Mouse (Mus musculus) liver, embryonic 14.5 days (tissue): ENCODE results near the gene Arid1a. TPM values are rescaled to one million over a fixed set of nuclear protein-coding genes. Genes with fewer than 3 reads are reported as not detected.

ENCODE experiments used
- ATAC-seq: fragments of 200-750 bp; cut with Nextera tagmentation; 2 replicates; pipeline ENCODE4 v1.8.0; 2017; ENCODE audit warnings: moderate number of reproducible peaks, mild to moderate bottlenecking, moderate library complexity; ENCODE audit not compliant: insufficient read depth
- DNase-seq, 3 experiments: peaks; one replicate each; pipeline ENCODE4 v3.0.0-alpha.2; 2012 to 2013; ENCODE audit warnings: low read depth in 3 of 3, low spot score in 3 of 3
- H3K27ac ChIP-seq: fragments of 300-500 bp; sonication (generic); 2 replicates; pipeline ENCODE4 v1.5.1; 2014; ENCODE audit warnings: moderate library complexity, mild to moderate bottlenecking, control low read depth, inconsistent platforms
- H3K27me3 ChIP-seq: fragments of 300-500 bp; sonication (generic); 2 replicates; pipeline ENCODE4 v1.6.1; 2014; ENCODE audit warnings: mild to moderate bottlenecking, low read length, moderate library complexity; ENCODE audit not compliant: control insufficient read depth, insufficient read depth
- H3K36me3 ChIP-seq: fragments of 300-500 bp; sonication (generic); replicated peaks from 2 replicates; pipeline ENCODE4 v1.6.1; 2014; ENCODE audit warnings: low read depth; ENCODE audit not compliant: control insufficient read depth, insufficient read depth
- H3K4me1 ChIP-seq, 2 experiments: fragments of 200-500 bp in 1 of 2; fragments of 300-500 bp in 1 of 2; sonication (generic) in 1 of 2; replicated peaks; 2 replicates each; pipeline ENCODE4 v1.6.1; 2012 to 2014; ENCODE audit warnings: antibody characterized with exemption in 1 of 2, inconsistent platforms in 1 of 2, low read length in 1 of 2; ENCODE audit not compliant: control insufficient read depth in 2 of 2, insufficient read depth in 2 of 2
- H3K4me2 ChIP-seq: fragments of 300-500 bp; sonication (generic); 2 replicates; pipeline ENCODE4 v1.6.1; 2014; ENCODE audit warnings: low read depth, mild to moderate bottlenecking, control low read depth, moderate library complexity
- H3K4me3 ChIP-seq, 2 experiments: fragments of 200-500 bp in 1 of 2; fragments of 300-500 bp in 1 of 2; sonication (generic) in 1 of 2; 2 replicates each; pipeline ENCODE4 v1.5.1; 2012 to 2014; ENCODE audit warnings: low read depth in 2 of 2, low read length in 2 of 2, mild to moderate bottlenecking in 2 of 2, control low read depth in 1 of 2, inconsistent platforms in 1 of 2, moderate library complexity in 1 of 2; ENCODE audit not compliant: insufficient read depth in 1 of 2
- H3K9ac ChIP-seq: fragments of 300-500 bp; sonication (generic); replicated peaks from 2 replicates; pipeline ENCODE4 v1.6.1; 2014; ENCODE audit warnings: mild to moderate bottlenecking, control low read depth, moderate library complexity
- H3K9me3 ChIP-seq: fragments of 300-500 bp; sonication (generic); 2 replicates; pipeline ENCODE4 v1.6.1; 2016; ENCODE audit warnings: low read length, mixed read lengths; ENCODE audit not compliant: control insufficient read depth
- CTCF ChIP-seq: IDR thresholded peaks from 2 replicates; pipeline ENCODE4 v1.5.1; 2016; ENCODE audit warnings: antibody characterized with exemption, low read depth, control low read depth
- EP300 ChIP-seq: IDR thresholded peaks from 2 replicates; pipeline ENCODE4 v1.6.1; 2016; ENCODE audit warnings: antibody characterized with exemption, low read depth
- WGBS: fragments of 180-500 bp; shearing (Covaris S2); extraction: QIAGEN DNeasy Blood & Tissue Kit; methylation state at CpG from one replicate; pipeline ENCODE4 v1.1.7; 2014; ENCODE audit not compliant: insufficient replicate concordance; 5-methylcytosine and 5-hydroxymethylcytosine counted together
- polyA plus RNA-seq, 2 experiments: library from polyadenylated mRNA; depleted of rRNA in 1 of 2; stranded (reverse) in 1 of 2; unstranded in 1 of 2; fragments of >200 nt; fragmentation: Nextera tagmentation in 1 of 2; extraction: Ambion mirVana in 1 of 2; gene quantifications; 2 replicates each; pipeline versions ENCODE4 v1.2.1 to v1.2.3; 2012 to 2014

The Arid1a gene
- polyA plus RNA-seq, 2 experiments, result 7.4 to 11.9 TPM

DNA sequence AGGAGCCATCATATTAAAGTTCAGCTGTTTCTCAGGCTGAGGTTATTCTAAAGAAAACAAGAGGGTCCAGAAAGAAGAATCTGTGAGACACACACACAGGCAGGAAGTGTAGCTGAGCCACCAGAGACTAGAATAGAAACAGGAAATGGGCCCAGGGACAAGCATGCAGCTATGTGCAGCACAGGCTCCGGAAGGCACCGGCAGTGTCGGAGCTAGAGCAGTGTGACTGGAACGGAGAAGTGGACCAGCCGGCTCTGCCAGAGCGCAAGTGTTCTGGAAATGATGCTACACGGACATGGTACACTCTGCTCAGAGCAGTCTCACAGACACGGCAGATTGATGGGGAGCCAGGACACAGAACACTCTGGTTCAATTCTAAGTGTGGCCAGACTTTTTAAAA, 49.6 kb downstream of the Arid1a start:
- peaks cover 48% of the 10 kb centered on the region for H3K36me3 ChIP-seq
- no peaks in the 10 kb centered on the region for H3K9me3 ChIP-seq
- H3K4me1 ChIP-seq, result peaks cover 17 to 41% of the 10 kb centered on the region in 2 experiments
- no peak for TF ChIP-seq EP300
- no peak for TF ChIP-seq CTCF
- DNase-seq (peak in 2 of 3 experiments; percentile 14 to 19), ATAC-seq (no peak)
- WGBS, result 20% methylated on average over 8 of the region's 8 CpGs
- no peak overlapping the region for H3K9ac ChIP-seq
- H3K27me3 ChIP-seq, result no peaks in the 10 kb centered on the region
- H3K27ac ChIP-seq, result no peak overlapping the region
- no peak overlapping the region for H3K4me3 ChIP-seq
- H3K4me2 ChIP-seq, result peak overlapping the region; percentile 28; the same call in 1 of the 2 replicates

DNA sequence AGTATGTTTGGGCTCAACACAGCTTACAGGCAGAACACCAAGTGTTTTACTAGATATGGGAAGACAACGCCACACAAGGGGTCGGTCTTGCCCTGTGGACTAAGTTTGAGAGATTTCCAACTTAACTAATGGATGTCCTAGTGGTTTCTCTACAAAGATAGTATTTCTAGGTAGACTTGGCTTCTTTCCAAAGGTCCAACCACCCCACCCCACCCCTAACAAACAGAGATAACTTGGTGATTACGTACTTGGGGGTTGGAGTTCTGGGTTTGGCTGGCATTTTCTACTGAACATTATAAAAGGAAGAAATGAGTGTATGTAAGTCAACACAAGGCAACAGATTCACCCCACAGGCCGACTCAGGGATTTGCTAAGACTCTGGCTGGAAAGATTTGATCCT, 51.5 kb downstream of the Arid1a start:
- DNase-seq, result peak in 1 of 3 experiments; percentile 22
- peaks cover 42% of the 10 kb centered on the region for H3K36me3 ChIP-seq
- H3K27me3 ChIP-seq, result no peaks in the 10 kb centered on the region
- no peaks in the 10 kb centered on the region for H3K9me3 ChIP-seq
- peaks cover 17 to 41% of the 10 kb centered on the region in 2 experiments for H3K4me1 ChIP-seq
- H3K4me3 ChIP-seq, result no peak overlapping the region
- H3K27ac ChIP-seq, result no peak overlapping the region
- ATAC-seq, result no peak
- H3K9ac ChIP-seq, result no peak overlapping the region
- TF ChIP-seq CTCF (no peak), EP300 (no peak)
- 27% methylated on average over 4 of the region's 4 CpGs for WGBS
- no peak overlapping the region; the same call in 1 of the 2 replicates for H3K4me2 ChIP-seq

DNA sequence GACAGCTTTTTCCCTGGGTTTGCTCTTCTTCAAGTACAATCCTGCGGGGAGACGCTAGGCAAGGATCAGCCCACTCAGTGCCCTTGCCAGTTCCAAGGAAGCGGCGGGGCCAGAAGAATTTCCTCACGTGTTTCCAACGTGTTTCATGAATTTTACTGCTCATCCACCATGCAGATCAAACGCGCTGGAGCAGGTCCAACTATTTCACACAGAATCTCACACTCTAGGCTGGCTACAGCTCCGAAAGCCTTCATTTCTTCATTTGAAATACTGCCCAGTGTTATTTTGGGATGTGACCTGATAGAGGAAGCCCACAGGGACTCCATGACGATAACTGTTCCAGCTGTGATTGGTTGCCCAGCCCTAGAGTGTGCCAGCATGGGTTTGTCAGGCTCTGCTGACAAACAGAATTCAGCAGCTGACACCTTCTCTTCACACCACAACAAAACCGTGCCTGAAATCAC, 55.6 kb downstream of the Arid1a start:
- Histone ChIP-seq H3K4me3 (no peak overlapping the region), H3K27ac (no peak overlapping the region), H3K9ac (no peak overlapping the region), H3K9me3 (no peaks in the 10 kb centered on the region), H3K27me3 (no peaks in the 10 kb centered on the region), H3K4me2 (no peak overlapping the region), H3K36me3 (peaks cover 25% of the 10 kb centered on the region), H3K4me1 (peaks cover 8 to 13% of the 10 kb centered on the region in 2 experiments)
- TF ChIP-seq EP300 (no peak), CTCF (no peak)
- ATAC-seq (no peak), DNase-seq (no peak)
- WGBS, result 82% methylated on average over 11 of the region's 11 CpGs

DNA sequence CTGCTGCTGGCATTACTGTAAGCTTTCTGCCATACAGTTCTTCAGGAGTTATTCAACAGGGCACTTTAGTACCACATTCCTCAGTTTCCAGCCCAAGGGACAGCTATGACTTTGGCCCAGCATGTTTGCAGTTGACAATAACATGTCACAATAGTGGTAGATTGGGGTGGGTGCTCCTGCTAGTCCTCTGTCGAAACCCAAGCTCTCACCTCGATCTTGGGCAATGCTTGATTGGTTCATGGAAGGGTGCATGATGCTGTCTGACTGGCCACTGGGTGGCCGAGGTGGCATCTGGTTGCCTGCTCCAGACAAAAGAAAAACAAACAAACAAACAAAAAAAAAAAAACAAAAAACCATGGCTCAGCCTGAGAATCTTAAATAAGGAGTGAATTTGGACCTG, 61.2 kb downstream of the Arid1a start:
- WGBS, result 74% methylated on average over 3 of the region's 3 CpGs
- no peaks in the 10 kb centered on the region for H3K27me3 ChIP-seq
- H3K9ac ChIP-seq, result no peak overlapping the region
- H3K36me3 ChIP-seq, result peaks cover 63% of the 10 kb centered on the region
- ATAC-seq (no peak), DNase-seq (no peak)
- H3K4me3 ChIP-seq, result no peak overlapping the region
- no peaks in the 10 kb centered on the region for H3K4me1 ChIP-seq
- no peaks in the 10 kb centered on the region for H3K9me3 ChIP-seq
- H3K27ac ChIP-seq, result no peak overlapping the region
- no peak overlapping the region for H3K4me2 ChIP-seq
- TF ChIP-seq EP300 (no peak), CTCF (no peak)

DNA sequence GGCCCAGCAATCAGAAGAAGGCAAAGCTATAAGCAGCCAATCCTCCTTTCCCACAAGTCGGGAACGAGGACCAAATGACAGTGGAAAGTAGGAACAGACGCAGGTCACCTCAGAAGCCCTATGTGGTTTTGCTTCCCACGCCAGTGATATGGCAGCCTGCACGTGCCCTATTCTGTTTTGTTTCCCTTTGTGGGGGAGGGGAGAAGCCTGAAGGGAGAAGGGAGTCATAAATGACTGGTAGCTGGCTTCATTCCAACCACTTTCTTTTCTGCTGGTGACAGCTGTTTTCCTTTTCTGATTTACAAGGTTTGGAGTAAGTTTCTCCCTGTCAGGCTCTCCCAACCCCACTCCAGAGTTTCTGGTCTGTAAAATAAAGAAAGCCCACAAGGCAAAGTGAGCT, 66.3 kb downstream of the Arid1a start:
- H3K9me3 ChIP-seq, result no peaks in the 10 kb centered on the region
- no peak for TF ChIP-seq EP300
- TF ChIP-seq CTCF, result no peak
- DNase-seq, result no peak
- 47% methylated on average over 5 of the region's 5 CpGs for WGBS
- H3K4me2 ChIP-seq, result no peak overlapping the region
- H3K27me3 ChIP-seq, result no peaks in the 10 kb centered on the region
- H3K36me3 ChIP-seq, result peaks cover 98% of the 10 kb centered on the region
- no peaks in the 10 kb centered on the region for H3K4me1 ChIP-seq
- H3K9ac ChIP-seq, result no peak overlapping the region
- ATAC-seq, result no peak
- H3K27ac ChIP-seq, result no peak overlapping the region
- H3K4me3 ChIP-seq, result no peak overlapping the region
